Mouse (Mus musculus): ENCODE measurements around the gene Sec31a.

Gene Sec31a

GRCm38 (mm10) chr5:100410281-100410680, 5.8 kb downstream of the Sec31a start:
- DNase-seq (ENCODE audit: low read depth, low spot score), result no peak

GRCm38 (mm10) chr5:100408485-100408884, 7.5 kb downstream of the Sec31a start:
- no peak for DNase-seq (ENCODE audit: low read depth, low spot score)

GRCm38 (mm10) chr5:100396753-100397152, 19.3 kb downstream of the Sec31a start:
- DNase-seq (ENCODE audit: low read depth, low spot score), result no peak

DNA sequence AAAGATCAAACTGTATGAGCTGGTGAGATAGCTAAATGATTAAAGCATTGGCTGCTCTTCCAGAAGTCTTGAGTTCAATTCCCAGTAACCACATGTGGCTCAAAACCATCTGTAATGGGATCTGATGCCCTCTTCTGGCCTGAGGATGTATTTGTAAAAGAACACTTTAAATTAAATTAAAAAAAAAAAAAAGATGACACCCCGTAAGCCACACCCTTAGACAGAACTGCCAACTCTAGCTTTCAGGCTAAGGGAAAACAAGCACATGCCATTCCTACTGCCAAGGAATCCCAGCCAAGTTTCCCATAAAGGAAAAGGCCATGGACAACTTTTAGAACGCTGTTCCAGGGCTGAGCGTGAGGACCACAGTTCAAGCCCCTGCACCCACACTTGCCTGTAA, 22.4 kb downstream of the Sec31a start:
- DNase-seq (ENCODE audit: low read depth, low spot score), result no peak

- no peak for DNase-seq (ENCODE audit: low read depth, low spot score)
Observed at GRCm38 (mm10) chr5:100392436-100392955, 23.5 kb downstream of the Sec31a start.

GRCm38 (mm10) chr5:100383782-100384510, 32.1 kb downstream of the Sec31a start:
- no peak for DNase-seq (ENCODE audit: low read depth, low spot score)

GRCm38 (mm10) chr5:100381094-100381493, 34.9 kb downstream of the Sec31a start:
- DNase-seq (ENCODE audit: low read depth, low spot score), result peak; percentile 80

DNA sequence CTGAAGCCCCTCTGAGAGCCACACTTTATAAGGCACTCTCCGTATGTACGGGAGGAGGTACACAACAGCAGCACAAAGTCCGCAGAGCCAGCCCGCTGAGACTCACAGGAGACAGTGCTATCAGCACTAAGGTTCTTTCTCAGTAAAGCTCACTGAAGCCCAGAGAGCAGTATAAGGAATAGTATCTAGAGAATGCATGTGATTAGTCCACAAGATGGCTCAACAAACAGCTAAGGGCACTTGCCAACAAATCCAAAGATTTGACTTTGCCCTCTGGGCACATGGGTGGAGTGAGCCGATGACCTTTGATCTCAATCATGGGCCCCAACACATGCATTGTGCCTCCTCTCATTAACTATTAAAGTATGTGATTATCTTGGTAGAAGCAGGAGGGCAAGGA, 35.8 kb downstream of the Sec31a start:
- no peak for DNase-seq (ENCODE audit: low read depth, low spot score)

DNA sequence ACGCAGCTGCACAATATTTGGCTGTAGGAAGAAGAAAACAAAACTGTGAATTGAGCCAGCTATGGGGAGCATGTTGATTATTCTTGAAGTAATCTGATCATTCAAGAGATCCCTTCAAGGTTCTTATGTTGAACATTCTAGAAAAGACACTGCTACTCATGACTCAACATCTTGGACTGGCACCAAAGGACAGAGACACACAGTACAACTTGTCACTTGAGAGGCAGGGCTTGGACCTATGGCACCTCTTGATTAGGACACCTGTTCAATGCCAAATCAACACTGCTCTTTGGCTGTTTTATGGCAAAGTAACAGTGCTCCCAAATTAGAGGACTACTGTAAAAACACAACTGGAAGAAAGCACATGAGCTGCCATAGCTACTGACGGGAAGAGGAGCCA, 37.1 kb downstream of the Sec31a start:
- DNase-seq (ENCODE audit: low read depth, low spot score), result no peak

- peak; percentile 23 for DNase-seq (ENCODE audit: low read depth, low spot score)
Observed at GRCm38 (mm10) chr5:100378211-100378610, 37.8 kb downstream of the Sec31a start.

- no peak for DNase-seq (ENCODE audit: low read depth, low spot score)
Observed at GRCm38 (mm10) chr5:100377376-100377775, 38.7 kb downstream of the Sec31a start.

- DNase-seq (ENCODE audit: low read depth, low spot score), result no peak
Observed at GRCm38 (mm10) chr5:100374703-100375102, 41.3 kb downstream of the Sec31a start.

- peak; percentile 49 for DNase-seq (ENCODE audit: low read depth, low spot score)
Observed at GRCm38 (mm10) chr5:100373952-100374351, 42.1 kb downstream of the Sec31a start.

DNA sequence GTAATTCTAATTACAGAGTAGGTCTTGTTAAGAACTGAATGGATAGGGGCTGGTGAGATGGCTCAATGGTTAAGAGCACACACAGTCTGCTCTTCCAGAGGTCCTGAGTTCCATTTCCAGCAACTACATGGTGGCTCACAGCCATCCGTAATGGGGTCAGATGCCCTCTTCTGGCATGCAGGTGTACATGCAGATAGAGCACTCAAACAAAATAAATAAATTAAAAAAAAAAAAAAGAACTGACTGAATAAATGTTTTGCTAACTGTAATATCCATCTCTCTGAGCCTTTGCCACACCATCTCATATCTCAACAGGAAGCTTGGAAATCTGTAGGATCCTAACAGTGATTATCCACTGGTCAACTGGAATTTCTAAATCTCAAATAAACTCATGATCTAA, 45.1 kb downstream of the Sec31a start:
- DNase-seq (ENCODE audit: low read depth, low spot score), result no peak

DNA sequence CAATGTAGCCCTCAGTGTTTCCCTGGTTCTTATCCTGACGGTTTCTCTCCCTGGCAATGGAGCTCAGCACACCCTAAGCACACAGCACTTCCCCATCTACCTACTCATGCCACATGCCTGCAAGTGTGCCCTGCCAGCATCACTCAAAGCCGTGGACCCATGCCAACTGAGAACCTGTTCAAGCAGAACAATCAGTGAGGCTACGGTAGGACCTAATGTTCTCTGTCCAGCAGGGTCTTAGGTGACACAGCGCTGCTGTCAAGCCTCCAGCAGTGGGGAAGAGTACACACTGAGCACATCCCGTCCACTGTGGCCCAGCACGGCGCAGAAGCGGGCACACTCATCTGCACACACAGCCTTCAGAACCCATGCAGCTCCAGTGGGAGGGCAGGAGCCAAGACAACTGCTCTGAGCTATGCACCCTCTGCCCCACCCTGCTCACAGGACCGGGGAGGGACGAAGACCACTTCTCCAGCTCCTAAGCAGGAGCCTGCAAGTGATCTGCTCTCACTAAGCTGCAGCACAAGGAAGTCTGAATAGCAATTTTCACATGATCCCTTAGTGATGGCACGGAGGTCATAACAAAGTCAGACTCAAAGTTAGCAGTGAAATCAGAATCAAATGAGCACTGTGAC, 46.1 kb downstream of the Sec31a start:
- no peak for DNase-seq (ENCODE audit: low read depth, low spot score)

- no peak for DNase-seq (ENCODE audit: low read depth, low spot score)
Observed at GRCm38 (mm10) chr5:100369093-100369492, 46.9 kb downstream of the Sec31a start.

- DNase-seq (ENCODE audit: low read depth, low spot score), result no peak
Observed at GRCm38 (mm10) chr5:100368527-100368926, 47.5 kb downstream of the Sec31a start.

- no peak for DNase-seq (ENCODE audit: low read depth, low spot score)
Observed at GRCm38 (mm10) chr5:100367051-100367450, 49.0 kb downstream of the Sec31a start.

DNA sequence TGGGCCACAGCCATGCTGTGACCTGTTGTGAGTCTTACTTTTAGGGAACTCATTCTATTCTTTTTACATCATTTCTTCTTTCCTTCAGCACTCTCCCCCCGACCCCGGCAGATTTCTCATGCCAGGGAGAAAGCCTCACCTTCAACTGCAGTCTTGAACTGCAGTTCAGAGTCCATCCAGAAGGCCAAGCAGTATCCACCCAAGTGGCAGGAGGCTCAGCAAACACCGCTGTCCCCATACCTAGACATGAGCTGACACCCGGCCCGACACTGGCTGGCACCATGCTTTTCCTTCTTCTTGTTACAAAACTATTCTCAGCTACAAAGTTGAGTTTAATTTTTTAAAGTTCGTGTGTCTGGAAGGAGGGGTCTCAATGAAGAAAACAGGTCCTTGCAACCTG, 55.7 kb downstream of the Sec31a start:
- DNase-seq (ENCODE audit: low read depth, low spot score), result no peak

DNA sequence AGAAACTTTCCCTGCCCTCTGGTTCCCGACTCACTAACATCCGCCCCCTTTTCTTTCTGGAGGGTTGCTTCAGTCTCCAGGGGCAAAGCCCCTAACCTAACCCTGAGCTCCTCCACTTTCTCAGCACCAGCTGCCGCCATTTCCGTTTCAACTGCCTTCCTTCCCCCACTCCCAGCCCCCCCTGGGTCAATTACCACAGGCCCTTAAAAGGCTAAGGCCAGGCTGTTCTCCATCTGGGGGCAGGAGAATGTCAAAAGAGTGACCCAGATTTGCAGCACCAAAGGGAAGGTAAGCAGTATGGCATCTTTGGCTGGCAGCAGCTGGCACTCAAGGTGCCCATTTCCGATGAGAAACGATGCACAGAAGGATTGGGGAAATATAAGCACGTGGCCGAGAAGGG, 57.7 kb downstream of the Sec31a start:
- no peak for DNase-seq (ENCODE audit: low read depth, low spot score)

DNA sequence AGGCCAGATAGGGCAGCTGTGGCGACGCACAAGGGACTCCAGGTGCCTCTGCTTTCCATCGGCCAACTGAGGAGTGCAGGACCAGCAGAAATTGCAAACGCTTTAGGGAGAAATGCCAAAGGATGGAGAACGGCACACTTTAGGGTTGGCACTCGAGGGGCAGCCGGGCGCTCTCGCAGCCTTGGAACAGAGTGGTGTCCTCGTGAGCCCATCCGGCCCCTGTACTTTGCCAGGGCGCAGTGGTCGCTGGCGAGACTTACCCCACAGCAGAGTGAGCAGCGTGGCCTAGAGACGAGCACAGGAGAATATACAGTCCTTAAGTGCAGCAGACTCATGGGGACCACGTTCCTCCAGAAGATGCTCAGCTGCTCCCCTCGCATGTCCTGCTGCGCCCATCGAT, 61.4 kb downstream of the Sec31a start:
- DNase-seq (ENCODE audit: low read depth, low spot score), result no peak

DNA sequence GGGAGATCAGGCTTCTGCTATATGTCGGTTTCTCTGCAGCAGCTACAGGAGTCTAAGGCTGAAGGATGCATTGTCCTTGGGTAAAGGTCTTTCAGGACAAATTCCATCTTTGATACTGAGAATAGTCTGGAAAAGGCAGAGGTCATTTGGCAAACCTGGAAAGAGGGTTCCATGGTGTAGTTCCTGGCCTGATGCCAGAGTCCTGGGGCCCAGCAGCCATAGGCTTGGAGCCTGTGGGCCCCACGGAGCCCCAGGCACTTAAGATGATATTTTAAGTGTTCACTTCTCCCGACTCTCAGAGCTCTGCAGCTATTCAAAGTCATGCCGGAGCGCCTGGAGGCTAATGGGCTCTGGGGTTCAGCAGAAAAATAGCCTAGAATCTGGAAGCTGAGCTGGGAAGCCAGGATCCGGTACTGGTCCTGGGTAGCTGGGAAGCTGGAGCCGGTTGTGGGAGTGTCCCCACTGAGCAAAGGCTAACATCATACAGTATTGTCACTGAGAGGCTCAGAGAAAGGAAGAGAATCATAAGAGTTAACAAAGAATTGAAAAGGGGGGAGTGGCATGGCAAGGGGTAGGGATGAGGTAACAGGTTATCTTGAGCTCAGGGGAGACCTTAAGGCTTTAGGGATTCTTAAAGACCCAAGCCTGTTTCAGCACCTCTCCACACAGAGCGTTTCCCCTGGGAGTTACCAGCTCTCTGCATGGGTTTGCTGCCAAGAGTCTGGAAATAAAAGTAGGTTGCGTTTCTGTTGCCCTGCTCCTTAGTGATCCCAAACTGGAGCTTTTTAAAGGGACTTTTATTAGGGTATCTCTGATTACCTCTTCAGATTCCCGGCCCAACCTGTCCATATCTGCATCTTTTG, 62.8 kb downstream of the Sec31a start:
- no peak for DNase-seq (ENCODE audit: low read depth, low spot score)
